Mouse (Mus musculus): ENCODE measurements around the gene Tspan18. TPM values are rescaled to one million over a fixed set of nuclear protein-coding genes. Genes with fewer than 3 reads are reported as not detected.

The Tspan18 gene
- total RNA-seq, 1 experiment = 1.4 TPM

GRCm38 (mm10) chr2:93187323-93187996, 146.8 kb downstream of the Tspan18 start, which contains the start of gene Trp53i11:
Gene Trp53i11 (plus strand): TSS chr2:93187548.
- Histone ChIP-seq H3K36me3 (ENCODE audit: control insufficient read depth, insufficient read depth, low read length, poor library complexity, severe bottlenecking) (no peaks in the 10 kb centered on the region), H3K4me3 (ENCODE audit: insufficient read depth in 1 of 2, low read depth in 1 of 2, low read length in 2 of 2, poor library complexity in 1 of 2, severe bottlenecking in 1 of 2) (peak within 1 kb of the TSS; percentile 79 to 93), H3K9me3 (ENCODE audit: control insufficient read depth, insufficient read depth, low read depth, low read length) (no peaks in the 10 kb centered on the region), H3K4me1 (ENCODE audit: control insufficient read depth in 2 of 2, insufficient read depth in 2 of 2, low read length in 2 of 2, poor library complexity in 1 of 2) (peaks cover 10 to 30% of the 10 kb centered on the region in 2 experiments), H3K9ac (ENCODE audit: insufficient read depth, low read depth, low read length, poor library complexity, severe bottlenecking) (peak within 1 kb of the TSS; percentile 46), H3K27ac (ENCODE audit: insufficient read depth, low read depth, low read length, poor library complexity, severe bottlenecking) (no peak within 1 kb of the TSS)
- TF ChIP-seq CHD2 (IDR thresholded peaks at IDR 0.05; ENCODE audit: low read depth, low read length) = no peak
- TF ChIP-seq MAFK (IDR thresholded peaks at IDR 0.05; ENCODE audit: insufficient read depth, low read depth, low read length) = no peak
- TF ChIP-seq ZNF384 (IDR thresholded peaks at IDR 0.05; ENCODE audit: low read depth, low read length) = no peak
- no peak for TF ChIP-seq ZC3H11A (IDR thresholded peaks at IDR 0.05; ENCODE audit: borderline replicate concordance, low read depth, low read length)
- no peak for DNase-seq (ENCODE audit: low read depth, low spot score)
- in situ Hi-C loops (cut with MboI; ENCODE audit: low sequenced_read_pairs in 2 of 2, unreplicated experiment in 2 of 2) = no loop called here

- Histone ChIP-seq H3K9ac (ENCODE audit: insufficient read depth, low read depth, low read length, poor library complexity, severe bottlenecking) (no peak overlapping the region), H3K36me3 (ENCODE audit: control insufficient read depth, insufficient read depth, low read length, poor library complexity, severe bottlenecking) (no peaks in the 10 kb centered on the region), H3K9me3 (ENCODE audit: control insufficient read depth, insufficient read depth, low read depth, low read length) (no peaks in the 10 kb centered on the region), H3K4me1 (ENCODE audit: control insufficient read depth in 2 of 2, insufficient read depth in 2 of 2, low read length in 2 of 2, poor library complexity in 1 of 2) (peaks cover 0 to 9% of the 10 kb centered on the region in 2 experiments; a peak in 2 of 4 replicates), H3K4me3 (ENCODE audit: insufficient read depth in 1 of 2, low read depth in 1 of 2, low read length in 2 of 2, poor library complexity in 1 of 2, severe bottlenecking in 1 of 2) (no peak overlapping the region), H3K27ac (ENCODE audit: insufficient read depth, low read depth, low read length, poor library complexity, severe bottlenecking) (no peak overlapping the region)
- in situ Hi-C loops (cut with MboI; ENCODE audit: low sequenced_read_pairs in 2 of 2, unreplicated experiment in 2 of 2) = no loop called here
- no peak for DNase-seq (ENCODE audit: low read depth, low spot score)
- TF ChIP-seq ZC3H11A (IDR thresholded peaks at IDR 0.05; ENCODE audit: borderline replicate concordance, low read depth, low read length) (no peak), MAFK (IDR thresholded peaks at IDR 0.05; ENCODE audit: insufficient read depth, low read depth, low read length) (no peak), CHD2 (IDR thresholded peaks at IDR 0.05; ENCODE audit: low read depth, low read length) (no peak), ZNF384 (IDR thresholded peaks at IDR 0.05; ENCODE audit: low read depth, low read length) (no peak), HCFC1 (IDR thresholded peaks at IDR 0.05; ENCODE audit: borderline replicate concordance, insufficient read depth, low read length) (no peak)
Observed at GRCm38 (mm10) chr2:93182859-93183258, 151.4 kb downstream of the Tspan18 start.

- H3K4me3 ChIP-seq (ENCODE audit: insufficient read depth in 1 of 2, low read depth in 1 of 2, low read length in 2 of 2, poor library complexity in 1 of 2, severe bottlenecking in 1 of 2) = peak overlapping the region; percentile 54 to 65
- H3K9ac ChIP-seq (ENCODE audit: insufficient read depth, low read depth, low read length, poor library complexity, severe bottlenecking) = peak overlapping the region; percentile 63; the same call in 1 of the 2 replicates
- in situ Hi-C loops (cut with MboI; ENCODE audit: low sequenced_read_pairs in 2 of 2, unreplicated experiment in 2 of 2) = no loop called here
- no peaks in the 10 kb centered on the region for H3K9me3 ChIP-seq (ENCODE audit: control insufficient read depth, insufficient read depth, low read depth, low read length)
- TF ChIP-seq HCFC1 (IDR thresholded peaks at IDR 0.05; ENCODE audit: borderline replicate concordance, insufficient read depth, low read length) (no peak), MAFK (IDR thresholded peaks at IDR 0.05; ENCODE audit: insufficient read depth, low read depth, low read length) (no peak), ZC3H11A (IDR thresholded peaks at IDR 0.05; ENCODE audit: borderline replicate concordance, low read depth, low read length) (no peak), CHD2 (IDR thresholded peaks at IDR 0.05; ENCODE audit: low read depth, low read length) (no peak), ZNF384 (IDR thresholded peaks at IDR 0.05; ENCODE audit: low read depth, low read length) (no peak)
- DNase-seq (ENCODE audit: low read depth, low spot score) = no peak
- H3K27ac ChIP-seq (ENCODE audit: insufficient read depth, low read depth, low read length, poor library complexity, severe bottlenecking) = no peak overlapping the region
- H3K4me1 ChIP-seq (ENCODE audit: control insufficient read depth in 2 of 2, insufficient read depth in 2 of 2, low read length in 2 of 2, poor library complexity in 1 of 2) = peaks cover 2 to 20% of the 10 kb centered on the region in 2 experiments; a peak in 3 of 4 replicates
- H3K36me3 ChIP-seq (ENCODE audit: control insufficient read depth, insufficient read depth, low read length, poor library complexity, severe bottlenecking) = no peaks in the 10 kb centered on the region
Observed at GRCm38 (mm10) chr2:93180077-93180844, 154.0 kb downstream of the Tspan18 start.

DNA sequence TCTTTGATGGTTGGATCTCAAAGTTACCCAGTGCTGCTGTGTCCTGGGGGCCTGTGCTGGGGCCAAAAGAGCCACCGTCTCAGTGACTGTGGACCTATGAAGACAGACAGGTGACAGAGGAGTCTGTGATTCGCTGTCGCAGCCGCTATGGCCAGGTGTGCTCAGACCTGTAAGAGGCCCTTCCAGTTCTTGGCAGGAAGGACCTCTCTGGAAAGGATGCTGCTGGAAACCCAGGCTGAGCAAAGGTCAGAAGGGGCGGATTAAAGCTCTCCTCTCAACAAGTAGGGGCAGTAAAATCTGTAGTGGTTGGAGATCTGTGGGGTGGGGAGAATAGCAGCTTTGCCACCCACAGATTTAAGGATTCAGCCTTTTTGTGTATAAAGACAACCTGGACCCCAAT, 154.7 kb downstream of the Tspan18 start:
- no peak overlapping the region; a peak in 2 of 4 replicates for H3K4me3 ChIP-seq (ENCODE audit: insufficient read depth in 1 of 2, low read depth in 1 of 2, low read length in 2 of 2, poor library complexity in 1 of 2, severe bottlenecking in 1 of 2)
- no peaks in the 10 kb centered on the region for H3K9me3 ChIP-seq (ENCODE audit: control insufficient read depth, insufficient read depth, low read depth, low read length)
- in situ Hi-C loops (cut with MboI; ENCODE audit: low sequenced_read_pairs in 2 of 2, unreplicated experiment in 2 of 2) = no loop called here
- TF ChIP-seq ZNF384 (IDR thresholded peaks at IDR 0.05; ENCODE audit: low read depth, low read length) (no peak), CHD2 (IDR thresholded peaks at IDR 0.05; ENCODE audit: low read depth, low read length) (no peak), ZC3H11A (IDR thresholded peaks at IDR 0.05; ENCODE audit: borderline replicate concordance, low read depth, low read length) (no peak), MAFK (IDR thresholded peaks at IDR 0.05; ENCODE audit: insufficient read depth, low read depth, low read length) (no peak), HCFC1 (IDR thresholded peaks at IDR 0.05; ENCODE audit: borderline replicate concordance, insufficient read depth, low read length) (no peak)
- no peaks in the 10 kb centered on the region for H3K36me3 ChIP-seq (ENCODE audit: control insufficient read depth, insufficient read depth, low read length, poor library complexity, severe bottlenecking)
- no peak overlapping the region for H3K27ac ChIP-seq (ENCODE audit: insufficient read depth, low read depth, low read length, poor library complexity, severe bottlenecking)
- no peak overlapping the region for H3K9ac ChIP-seq (ENCODE audit: insufficient read depth, low read depth, low read length, poor library complexity, severe bottlenecking)
- H3K4me1 ChIP-seq (ENCODE audit: control insufficient read depth in 2 of 2, insufficient read depth in 2 of 2, low read length in 2 of 2, poor library complexity in 1 of 2) = peaks cover 5 to 22% of the 10 kb centered on the region in 2 experiments; a peak in 3 of 4 replicates
- DNase-seq (ENCODE audit: low read depth, low spot score) = no peak
